Mouse (Mus musculus): Measurements from ENCODE around the gene Stard13. TPM values are rescaled to one million over a fixed set of nuclear protein-coding genes. Genes with fewer than 3 reads are reported as not detected.

Stard13 gene
- polyA plus RNA-seq, 1 experiment, result 57.3 TPM

DNA sequence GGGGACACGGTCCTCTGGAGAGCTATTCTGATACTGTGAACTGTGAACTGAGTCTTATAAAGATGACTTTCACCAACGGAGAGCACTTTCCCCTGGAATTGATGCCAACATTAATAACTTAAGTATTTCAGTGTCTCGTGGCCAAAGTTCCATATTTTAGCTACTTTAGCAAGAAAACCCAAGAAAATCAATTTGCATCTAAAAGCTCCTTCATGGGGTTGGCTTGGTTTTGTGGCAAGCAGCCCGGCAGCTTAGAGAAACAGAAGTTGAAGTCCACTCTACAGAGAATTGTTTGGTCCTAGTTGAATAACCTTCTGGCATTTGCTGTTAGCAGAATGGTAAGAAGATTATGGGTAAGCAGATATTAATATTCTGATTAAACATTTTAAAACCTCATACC lies 2.2 kb downstream of the Stard13 start:
- DNase-seq, result no peak

DNA sequence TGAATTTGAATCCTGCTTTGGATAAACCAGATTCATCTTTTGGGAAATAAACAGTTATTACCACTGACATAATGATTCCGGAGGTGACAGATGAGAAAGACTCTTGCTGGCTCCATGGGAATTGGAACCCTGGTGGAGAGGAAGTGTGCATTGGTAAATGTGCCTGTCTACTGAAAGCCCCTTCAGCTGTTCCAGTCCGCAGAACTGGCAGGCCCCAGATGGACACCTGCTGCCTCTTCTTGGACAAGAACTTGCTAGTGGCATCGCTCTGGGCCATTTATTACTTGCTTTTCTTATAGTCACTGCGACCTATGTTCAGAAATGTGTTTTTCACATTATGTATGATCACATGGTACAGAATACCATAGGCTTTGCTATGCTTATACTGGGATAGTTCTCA lies 3.2 kb downstream of the Stard13 start:
- DNase-seq, result no peak
- WGBS, result 96% methylated on average over 4 of the region's 4 CpGs
- no peak overlapping the region for H3K4me3 ChIP-seq (replicated peaks; ENCODE audit: extremely low read depth, low read depth, low read length)
- TF ChIP-seq CTCF (IDR thresholded peaks at IDR 0.05; ENCODE audit: insufficient read depth, low read length) (no peak), POLR2A (IDR thresholded peaks at IDR 0.05; ENCODE audit: borderline replicate concordance, extremely low read depth, low read depth, low read length) (no peak)
- peaks cover 5% of the 10 kb centered on the region for H3K4me1 ChIP-seq (ENCODE audit: control insufficient read depth, insufficient read depth, low read length)

More for the DNA sequence above, 2.2 kb downstream of the Stard13 start:
- 43% methylated on average over 4 of the region's 4 CpGs for WGBS
- H3K4me1 ChIP-seq (ENCODE audit: control insufficient read depth, insufficient read depth, low read length), result peaks cover 5% of the 10 kb centered on the region
- H3K4me3 ChIP-seq (replicated peaks; ENCODE audit: extremely low read depth, low read depth, low read length), result no peak overlapping the region
- TF ChIP-seq CTCF (IDR thresholded peaks at IDR 0.05; ENCODE audit: insufficient read depth, low read length), result no peak
- no peak for TF ChIP-seq POLR2A (IDR thresholded peaks at IDR 0.05; ENCODE audit: borderline replicate concordance, extremely low read depth, low read depth, low read length)

DNA sequence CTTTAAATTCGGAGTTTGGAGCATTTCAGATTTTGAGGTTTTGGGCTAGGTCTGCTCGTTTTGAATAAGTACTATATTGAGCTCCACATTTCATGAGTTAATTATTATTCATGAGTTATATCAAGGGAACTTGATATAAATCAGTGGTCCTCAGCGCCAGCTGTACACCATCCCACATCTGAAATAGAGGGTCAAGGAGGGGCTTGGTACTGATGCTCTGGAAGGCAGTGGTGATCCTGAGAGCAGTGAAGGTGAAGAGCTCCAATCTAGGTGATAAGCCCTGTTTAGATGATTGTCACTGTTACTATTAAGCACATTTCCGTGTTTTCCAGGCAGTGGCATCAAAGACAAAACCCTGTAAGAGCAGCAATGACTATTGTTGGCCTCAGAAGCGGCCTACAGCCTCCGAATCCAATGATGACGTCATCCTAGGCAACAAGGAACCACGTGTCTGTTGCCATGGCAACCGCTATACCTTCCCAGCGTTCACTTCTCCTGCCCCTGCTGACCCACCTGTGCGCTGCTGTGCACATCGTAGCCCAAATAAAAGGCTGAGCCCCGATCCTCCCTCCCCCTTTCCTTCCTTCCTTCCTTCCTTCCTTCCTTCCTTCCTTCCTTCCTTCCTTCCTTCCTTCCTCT lies 5.2 kb downstream of the Stard13 start:
- Histone ChIP-seq H3K4me3 (replicated peaks; ENCODE audit: extremely low read depth, low read depth, low read length) (no peak overlapping the region), H3K4me1 (ENCODE audit: control insufficient read depth, insufficient read depth, low read length) (peaks cover 5% of the 10 kb centered on the region)
- 79% methylated on average over 13 of the region's 13 CpGs for WGBS
- no peak for TF ChIP-seq CTCF (IDR thresholded peaks at IDR 0.05; ENCODE audit: insufficient read depth, low read length)
- no peak for TF ChIP-seq POLR2A (IDR thresholded peaks at IDR 0.05; ENCODE audit: borderline replicate concordance, extremely low read depth, low read depth, low read length)
- no peak for DNase-seq

DNA sequence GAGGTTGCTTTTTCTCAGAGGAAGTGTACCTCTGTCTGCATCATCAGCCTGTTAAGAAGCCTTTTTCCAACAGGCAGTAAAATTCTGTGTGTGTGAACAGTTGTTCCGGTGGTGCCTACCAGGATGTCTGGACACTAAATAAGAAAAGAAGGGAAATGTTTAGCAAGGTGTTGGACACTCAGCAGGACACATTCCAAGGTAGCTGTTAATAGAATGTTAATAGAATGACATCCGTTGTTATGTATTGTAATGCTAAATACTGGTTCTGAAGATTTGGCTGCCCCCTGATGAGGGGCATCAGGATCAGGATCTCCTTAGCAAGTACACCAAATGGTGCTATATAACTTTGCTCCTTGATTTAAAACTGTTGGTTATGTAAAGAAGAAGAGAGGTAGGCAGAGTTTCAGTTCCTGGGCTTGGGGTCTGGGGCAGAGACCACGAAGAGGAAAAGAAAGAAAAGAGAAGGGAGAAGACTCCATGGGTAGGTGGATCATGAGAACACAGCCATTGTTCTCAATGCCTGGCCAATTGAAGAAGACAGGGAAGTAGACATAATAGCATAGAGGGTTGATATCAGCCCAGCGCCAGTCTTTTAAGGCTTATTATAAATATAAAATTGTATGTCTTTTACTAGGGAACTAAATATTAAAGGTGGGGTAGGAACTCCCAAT lies 9.8 kb downstream of the Stard13 start:
- no peak for DNase-seq
- TF ChIP-seq CTCF (IDR thresholded peaks at IDR 0.05; ENCODE audit: insufficient read depth, low read length) (no peak), POLR2A (IDR thresholded peaks at IDR 0.05; ENCODE audit: borderline replicate concordance, extremely low read depth, low read depth, low read length) (no peak)
- WGBS, result 68% methylated on average over 4 of the region's 4 CpGs
- H3K4me1 ChIP-seq (ENCODE audit: control insufficient read depth, insufficient read depth, low read length), result no peaks in the 10 kb centered on the region
- no peak overlapping the region for H3K4me3 ChIP-seq (replicated peaks; ENCODE audit: extremely low read depth, low read depth, low read length)

DNA sequence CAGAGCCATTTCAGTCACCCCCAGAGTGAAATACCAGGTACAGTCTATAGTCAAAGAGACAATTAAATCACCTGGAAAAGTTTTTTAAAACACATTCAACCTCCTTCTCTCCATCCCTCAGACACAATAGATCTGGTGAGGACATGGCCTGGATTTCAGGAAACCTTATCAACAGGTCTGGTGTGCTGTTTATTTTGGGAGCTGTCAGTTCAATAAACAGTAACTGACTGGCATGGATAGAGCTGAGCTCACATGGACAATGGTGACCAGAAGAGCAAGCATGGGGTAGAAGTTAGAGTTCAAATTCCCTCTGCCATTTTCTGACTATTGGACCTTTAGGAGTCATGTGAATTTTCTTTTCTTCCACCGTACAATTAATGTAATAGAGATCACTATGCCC lies 10.8 kb downstream of the Stard13 start:
- Histone ChIP-seq H3K4me1 (ENCODE audit: control insufficient read depth, insufficient read depth, low read length) (no peaks in the 10 kb centered on the region), H3K4me3 (replicated peaks; ENCODE audit: extremely low read depth, low read depth, low read length) (no peak overlapping the region)
- no peak for TF ChIP-seq POLR2A (IDR thresholded peaks at IDR 0.05; ENCODE audit: borderline replicate concordance, extremely low read depth, low read depth, low read length)
- no peak for TF ChIP-seq CTCF (IDR thresholded peaks at IDR 0.05; ENCODE audit: insufficient read depth, low read length)
- WGBS, result 95% methylated on average over 1 of the region's 1 CpGs
- no peak for DNase-seq

DNA sequence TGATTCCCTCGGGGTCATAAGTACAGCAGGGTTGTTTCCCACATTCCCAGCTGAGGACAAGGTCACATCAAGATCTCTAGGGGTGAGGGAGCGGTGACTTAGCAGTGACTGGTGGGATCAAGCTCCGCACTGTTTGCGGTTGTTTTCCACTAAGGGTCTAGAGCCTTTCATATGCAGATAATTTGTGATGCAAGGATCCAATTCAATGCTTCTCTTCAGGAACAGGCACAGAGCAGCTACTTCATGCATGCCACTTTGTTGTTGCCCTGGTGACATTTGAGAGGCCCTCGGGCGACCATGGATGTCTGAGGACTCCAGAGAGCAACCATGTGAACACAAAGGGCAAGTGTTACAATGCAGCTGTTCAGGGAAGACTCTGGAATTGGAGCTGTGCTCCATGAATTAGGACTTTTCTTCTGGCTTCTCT lies 14.9 kb downstream of the Stard13 start:
- no peak overlapping the region for H3K4me3 ChIP-seq (replicated peaks; ENCODE audit: extremely low read depth, low read depth, low read length)
- H3K4me1 ChIP-seq (ENCODE audit: control insufficient read depth, insufficient read depth, low read length), result no peaks in the 10 kb centered on the region
- WGBS, result 66% methylated on average over 6 of the region's 6 CpGs
- no peak for DNase-seq
- TF ChIP-seq POLR2A (IDR thresholded peaks at IDR 0.05; ENCODE audit: borderline replicate concordance, extremely low read depth, low read depth, low read length), result no peak
- no peak for TF ChIP-seq CTCF (IDR thresholded peaks at IDR 0.05; ENCODE audit: insufficient read depth, low read length)

DNA sequence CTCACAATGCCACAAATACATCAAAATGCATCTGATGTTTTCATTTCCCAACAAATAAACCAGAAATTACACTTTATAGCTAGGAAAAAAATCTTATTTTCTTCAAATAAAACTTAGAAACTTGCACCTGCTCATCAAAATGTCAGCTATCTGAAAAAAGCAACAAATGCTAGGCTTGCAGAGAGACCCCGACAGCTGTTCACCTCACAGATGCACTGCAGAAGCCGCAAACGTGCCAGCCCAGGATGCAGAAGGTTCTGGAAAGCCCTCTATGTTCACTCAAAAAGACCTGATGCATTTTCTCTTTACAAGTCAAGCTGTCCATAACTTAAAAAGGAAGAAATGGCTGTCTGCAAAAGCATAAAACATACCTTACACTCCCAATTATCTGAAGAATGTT lies 20.5 kb downstream of the Stard13 start:
- 89% methylated on average over 3 of the region's 3 CpGs for WGBS
- no peak for DNase-seq
- H3K4me3 ChIP-seq (replicated peaks; ENCODE audit: extremely low read depth, low read depth, low read length), result no peak overlapping the region
- TF ChIP-seq POLR2A (IDR thresholded peaks at IDR 0.05; ENCODE audit: borderline replicate concordance, extremely low read depth, low read depth, low read length) (no peak), CTCF (IDR thresholded peaks at IDR 0.05; ENCODE audit: insufficient read depth, low read length) (no peak)
- no peaks in the 10 kb centered on the region for H3K4me1 ChIP-seq (ENCODE audit: control insufficient read depth, insufficient read depth, low read length)

DNA sequence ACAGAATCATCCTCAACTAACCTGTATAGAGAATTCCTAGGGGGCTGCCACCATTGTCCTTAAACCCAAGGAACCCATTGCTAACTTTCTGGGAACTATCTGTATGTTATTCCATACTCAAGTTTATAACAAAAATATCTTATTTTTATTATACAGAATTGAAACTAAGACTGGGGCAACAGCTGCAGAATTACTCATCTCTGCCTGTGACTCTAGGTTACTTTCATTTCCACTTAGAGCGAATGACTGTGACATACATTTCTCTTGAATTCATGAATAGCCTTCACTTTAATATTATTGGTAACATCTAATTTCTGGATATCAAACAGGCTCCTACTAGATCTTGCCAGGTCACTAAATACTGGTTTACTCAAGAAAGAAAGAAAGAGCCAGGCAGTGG lies 22.8 kb downstream of the Stard13 start:
- no peak overlapping the region for H3K4me3 ChIP-seq (replicated peaks; ENCODE audit: extremely low read depth, low read depth, low read length)
- WGBS, result 91% methylated on average over 1 of the region's 1 CpGs
- no peaks in the 10 kb centered on the region for H3K4me1 ChIP-seq (ENCODE audit: control insufficient read depth, insufficient read depth, low read length)
- TF ChIP-seq CTCF (IDR thresholded peaks at IDR 0.05; ENCODE audit: insufficient read depth, low read length), result no peak
- no peak for TF ChIP-seq POLR2A (IDR thresholded peaks at IDR 0.05; ENCODE audit: borderline replicate concordance, extremely low read depth, low read depth, low read length)
- no peak for DNase-seq

DNA sequence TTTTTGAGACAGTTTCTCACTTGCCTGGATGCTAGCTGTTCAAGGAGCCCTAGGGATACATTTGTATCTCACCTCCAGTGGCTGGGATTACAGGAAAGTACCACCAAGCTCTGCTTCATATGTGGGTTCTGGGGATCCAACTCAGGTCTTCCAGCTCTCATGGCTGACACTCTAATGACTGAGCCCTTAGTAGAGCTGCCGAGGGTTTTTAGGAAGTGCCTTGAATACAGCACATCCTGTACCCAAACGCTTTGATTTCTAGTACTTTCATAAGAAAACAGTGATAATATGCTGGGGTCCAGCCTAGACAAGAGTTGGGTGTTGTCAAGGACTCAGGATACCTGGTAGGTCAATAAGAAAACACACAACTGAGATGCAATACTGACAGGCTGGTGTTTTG lies 23.6 kb downstream of the Stard13 start:
- WGBS, result 45% methylated on average over 2 of the region's 2 CpGs
- no peak for DNase-seq
- H3K4me3 ChIP-seq (replicated peaks; ENCODE audit: extremely low read depth, low read depth, low read length), result no peak overlapping the region

DNA sequence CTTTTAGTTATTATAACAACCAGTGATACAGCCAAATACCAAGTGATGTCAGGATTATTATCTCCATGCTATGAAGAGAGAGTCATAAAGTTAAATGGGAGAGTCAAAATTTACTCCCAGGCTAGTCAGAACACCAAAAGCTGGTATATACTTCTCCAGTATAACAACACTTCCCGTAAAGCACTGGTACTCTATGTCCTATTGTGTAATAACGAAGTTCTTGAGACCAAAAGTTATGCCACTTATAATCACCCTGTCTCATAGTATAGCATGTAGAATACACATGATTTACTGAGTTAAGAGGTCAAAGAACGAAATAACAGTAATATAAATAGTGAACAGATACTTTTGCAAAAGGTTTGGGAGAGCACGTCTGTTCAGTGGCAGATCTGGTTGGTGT lies 28.6 kb downstream of the Stard13 start:
- 68% methylated on average over 4 of the region's 4 CpGs for WGBS
- H3K4me3 ChIP-seq (replicated peaks; ENCODE audit: extremely low read depth, low read depth, low read length), result no peak overlapping the region
- H3K4me1 ChIP-seq (ENCODE audit: control insufficient read depth, insufficient read depth, low read length), result 0 out of 2 replicates have a peak, but pooled peaks cover 3% of the 10 kb centered on the region
- DNase-seq, result no peak
- TF ChIP-seq CTCF (IDR thresholded peaks at IDR 0.05; ENCODE audit: insufficient read depth, low read length) (no peak), POLR2A (IDR thresholded peaks at IDR 0.05; ENCODE audit: borderline replicate concordance, extremely low read depth, low read depth, low read length) (no peak)

More for the DNA sequence above, 23.6 kb downstream of the Stard13 start:
- no peak for TF ChIP-seq POLR2A (IDR thresholded peaks at IDR 0.05; ENCODE audit: borderline replicate concordance, extremely low read depth, low read depth, low read length)
- no peak for TF ChIP-seq CTCF (IDR thresholded peaks at IDR 0.05; ENCODE audit: insufficient read depth, low read length)
- no peaks in the 10 kb centered on the region for H3K4me1 ChIP-seq (ENCODE audit: control insufficient read depth, insufficient read depth, low read length)
